Mouse (Mus musculus): Measurements from ENCODE around the gene Phlda2. TPM values are rescaled to one million over a fixed set of nuclear protein-coding genes. Genes with fewer than 3 reads are reported as not detected.

Gene Phlda2
- polyA plus RNA-seq, 1 experiment from 2014 or later, result 9.6 TPM

- WGBS, result 21% methylated on average over 56 of the region's 56 CpGs
- Histone ChIP-seq H3K4me2 (ENCODE audit: low read depth, severe bottlenecking) (peak overlapping the region; percentile 43), H3K36me3 (ENCODE audit: control insufficient read depth, insufficient read depth, low read length) (no peaks in the 10 kb centered on the region), H3K4me3 (ENCODE audit: low read depth, low read length) (0 out of 2 replicates have a peak overlapping the region, but pooled peaks have one; percentile 5), H3K27me3 (ENCODE audit: control insufficient read depth, insufficient read depth, low read length) (no peaks in the 10 kb centered on the region), H3K9me3 (ENCODE audit: control insufficient read depth, low read length) (peaks cover 12% of the 10 kb centered on the region), H3K9ac (ENCODE audit: low read length) (peak overlapping the region; percentile 51), H3K4me1 (ENCODE audit: control insufficient read depth, insufficient read depth, low read length) (peaks cover 29% of the 10 kb centered on the region), H3K27ac (replicated peaks; ENCODE audit: low read depth, low read length) (peak overlapping the region; percentile 80)
- ATAC-seq (ENCODE audit: insufficient number of reproducible peaks, low FRiP score, low TSS enrichment, low read depth) (peak; percentile 59), DNase-seq (ENCODE audit: low spot score) (peak; percentile 85)
Measured at GRCm38 (mm10) chr7:143464811-143465560, 38.0 kb downstream of the Phlda2 start.

- Histone ChIP-seq H3K4me1 (ENCODE audit: control insufficient read depth, insufficient read depth, low read length) (peaks cover 29% of the 10 kb centered on the region), H3K9ac (ENCODE audit: low read length) (no peak overlapping the region), H3K27me3 (ENCODE audit: control insufficient read depth, insufficient read depth, low read length) (no peaks in the 10 kb centered on the region), H3K4me2 (ENCODE audit: low read depth, severe bottlenecking) (no peak overlapping the region), H3K9me3 (ENCODE audit: control insufficient read depth, low read length) (peaks cover 20% of the 10 kb centered on the region), H3K27ac (replicated peaks; ENCODE audit: low read depth, low read length) (peak overlapping the region; percentile 80), H3K4me3 (ENCODE audit: low read depth, low read length) (no peak overlapping the region), H3K36me3 (ENCODE audit: control insufficient read depth, insufficient read depth, low read length) (no peaks in the 10 kb centered on the region)
- peak; percentile 92 for DNase-seq (ENCODE audit: low spot score)
- 32% methylated on average over 11 of the region's 11 CpGs for WGBS
- no peak for ATAC-seq (ENCODE audit: insufficient number of reproducible peaks, low FRiP score, low TSS enrichment, low read depth)
Measured at GRCm38 (mm10) chr7:143463865-143464415, 39.0 kb downstream of the Phlda2 start.

- Histone ChIP-seq H3K27ac (replicated peaks; ENCODE audit: low read depth, low read length) (peak overlapping the region; percentile 76), H3K27me3 (ENCODE audit: control insufficient read depth, insufficient read depth, low read length) (no peaks in the 10 kb centered on the region), H3K9me3 (ENCODE audit: control insufficient read depth, low read length) (peaks cover 20% of the 10 kb centered on the region), H3K4me1 (ENCODE audit: control insufficient read depth, insufficient read depth, low read length) (peaks cover 28% of the 10 kb centered on the region), H3K4me2 (ENCODE audit: low read depth, severe bottlenecking) (no peak overlapping the region; the same call in 1 of the 2 replicates), H3K36me3 (ENCODE audit: control insufficient read depth, insufficient read depth, low read length) (no peaks in the 10 kb centered on the region), H3K9ac (ENCODE audit: low read length) (no peak overlapping the region), H3K4me3 (ENCODE audit: low read depth, low read length) (no peak overlapping the region)
- 75% methylated on average over 5 of the region's 5 CpGs for WGBS
- no peak for DNase-seq (ENCODE audit: low spot score)
- ATAC-seq (ENCODE audit: insufficient number of reproducible peaks, low FRiP score, low TSS enrichment, low read depth), result no peak
Measured at GRCm38 (mm10) chr7:143462516-143462915, 40.4 kb downstream of the Phlda2 start.

- Histone ChIP-seq H3K27me3 (ENCODE audit: control insufficient read depth, insufficient read depth, low read length) (no peaks in the 10 kb centered on the region), H3K9ac (ENCODE audit: low read length) (no peak overlapping the region), H3K27ac (replicated peaks; ENCODE audit: low read depth, low read length) (peak overlapping the region; percentile 76), H3K4me1 (ENCODE audit: control insufficient read depth, insufficient read depth, low read length) (peaks cover 23% of the 10 kb centered on the region; the same call in 1 of the 2 replicates), H3K4me3 (ENCODE audit: low read depth, low read length) (no peak overlapping the region), H3K9me3 (ENCODE audit: control insufficient read depth, low read length) (peaks cover 20% of the 10 kb centered on the region), H3K4me2 (ENCODE audit: low read depth, severe bottlenecking) (peak overlapping the region; percentile 30; the same call in 1 of the 2 replicates), H3K36me3 (ENCODE audit: control insufficient read depth, insufficient read depth, low read length) (no peaks in the 10 kb centered on the region)
- ATAC-seq (ENCODE audit: insufficient number of reproducible peaks, low FRiP score, low TSS enrichment, low read depth), result no peak
- WGBS, result 32% methylated on average over 11 of the region's 11 CpGs
- peak; percentile 56 for DNase-seq (ENCODE audit: low spot score)
Measured at GRCm38 (mm10) chr7:143461920-143462319, 41.0 kb downstream of the Phlda2 start.

- H3K36me3 ChIP-seq (ENCODE audit: control insufficient read depth, insufficient read depth, low read length), result no peaks in the 10 kb centered on the region
Measured at GRCm38 (mm10) chr7:143461294-143461870, 41.6 kb downstream of the Phlda2 start.

GRCm38 (mm10) chr7:143460874-143461273 lies 42.1 kb downstream of the Phlda2 start, which contains the start of gene Cdkn1c:
TSS of gene Cdkn1c (minus strand) at chr7:143461050.
- 24% methylated on average over 35 of the region's 48 CpGs for WGBS
- ATAC-seq (ENCODE audit: insufficient number of reproducible peaks, low FRiP score, low TSS enrichment, low read depth) (peak; percentile 78), DNase-seq (ENCODE audit: low spot score) (peak; percentile 94)
- H3K4me2 ChIP-seq (ENCODE audit: low read depth, severe bottlenecking), result peak within 1 kb of the TSS; percentile 62
- peak within 1 kb of the TSS; percentile 76 for H3K27ac ChIP-seq (replicated peaks; ENCODE audit: low read depth, low read length)
- H3K9ac ChIP-seq (ENCODE audit: low read length), result peak within 1 kb of the TSS; percentile 88
- peaks cover 22% of the 10 kb centered on the region; the same call in 1 of the 2 replicates for H3K4me1 ChIP-seq (ENCODE audit: control insufficient read depth, insufficient read depth, low read length)
- H3K4me3 ChIP-seq (ENCODE audit: low read depth, low read length), result peak within 1 kb of the TSS; percentile 72
- no peaks in the 10 kb centered on the region for H3K36me3 ChIP-seq (ENCODE audit: control insufficient read depth, insufficient read depth, low read length)
- no peaks in the 10 kb centered on the region for H3K27me3 ChIP-seq (ENCODE audit: control insufficient read depth, insufficient read depth, low read length)
- peaks cover 20% of the 10 kb centered on the region for H3K9me3 ChIP-seq (ENCODE audit: control insufficient read depth, low read length)

More at GRCm38 (mm10) chr7:143461294-143461870, 41.6 kb downstream of the Phlda2 start:
- Histone ChIP-seq H3K4me1 (ENCODE audit: control insufficient read depth, insufficient read depth, low read length) (peaks cover 23% of the 10 kb centered on the region; the same call in 1 of the 2 replicates), H3K9me3 (ENCODE audit: control insufficient read depth, low read length) (peaks cover 20% of the 10 kb centered on the region), H3K27me3 (ENCODE audit: control insufficient read depth, insufficient read depth, low read length) (no peaks in the 10 kb centered on the region), H3K9ac (ENCODE audit: low read length) (peak overlapping the region; percentile 2; the same call in 1 of the 2 replicates), H3K4me2 (ENCODE audit: low read depth, severe bottlenecking) (peak overlapping the region; percentile 30; the same call in 1 of the 2 replicates), H3K4me3 (ENCODE audit: low read depth, low read length) (0 out of 2 replicates have a peak overlapping the region, but pooled peaks have one; percentile 0), H3K27ac (replicated peaks; ENCODE audit: low read depth, low read length) (peak overlapping the region; percentile 76)
- ATAC-seq (ENCODE audit: insufficient number of reproducible peaks, low FRiP score, low TSS enrichment, low read depth), result peak; percentile 10; the same call in 1 of the 2 replicates
- DNase-seq (ENCODE audit: low spot score), result no peak
- 20% methylated on average over 27 of the region's 32 CpGs for WGBS

GRCm38 (mm10) chr7:143460217-143460834 lies 42.6 kb downstream of the Phlda2 start:
- peak overlapping the region; percentile 72 for H3K27ac ChIP-seq (replicated peaks; ENCODE audit: low read depth, low read length)
- H3K9ac ChIP-seq (ENCODE audit: low read length), result peak overlapping the region; percentile 88
- no peaks in the 10 kb centered on the region for H3K36me3 ChIP-seq (ENCODE audit: control insufficient read depth, insufficient read depth, low read length)
- H3K27me3 ChIP-seq (ENCODE audit: control insufficient read depth, insufficient read depth, low read length), result no peaks in the 10 kb centered on the region
- DNase-seq (ENCODE audit: low spot score) (no peak), ATAC-seq (ENCODE audit: insufficient number of reproducible peaks, low FRiP score, low TSS enrichment, low read depth) (0 out of 2 replicates have a peak, but pooled peaks have one; percentile 0)
- peaks cover 20% of the 10 kb centered on the region for H3K9me3 ChIP-seq (ENCODE audit: control insufficient read depth, low read length)
- peak overlapping the region; percentile 62 for H3K4me2 ChIP-seq (ENCODE audit: low read depth, severe bottlenecking)
- WGBS, result 31% methylated on average over 56 of the region's 60 CpGs
- H3K4me1 ChIP-seq (ENCODE audit: control insufficient read depth, insufficient read depth, low read length), result 0 out of 2 replicates have a peak, but pooled peaks cover 20% of the 10 kb centered on the region
- peak overlapping the region; percentile 72 for H3K4me3 ChIP-seq (ENCODE audit: low read depth, low read length)

Measured in limb, embryonic 11.5 days (tissue).